Mouse (Mus musculus) neural tube, embryonic 10.5 days (tissue): ENCODE measurements around the gene Vmn1r86.
A peak's percentile ranks its signal among the peaks of the same experiment; 100 is the strongest.
"Not testable (repeated sequence)": the region's sequence is repeated elsewhere in the genome, so short reads cannot be mapped to it uniquely, and the experiment has no call there.

Experiments used
- DNase-seq: peaks from one replicate; pipeline ENCODE4 v3.0.0-alpha.2; 2017; ENCODE audit warnings: low spot score; ENCODE audit errors: extremely low spot score

Vmn1r86 gene

DNA sequence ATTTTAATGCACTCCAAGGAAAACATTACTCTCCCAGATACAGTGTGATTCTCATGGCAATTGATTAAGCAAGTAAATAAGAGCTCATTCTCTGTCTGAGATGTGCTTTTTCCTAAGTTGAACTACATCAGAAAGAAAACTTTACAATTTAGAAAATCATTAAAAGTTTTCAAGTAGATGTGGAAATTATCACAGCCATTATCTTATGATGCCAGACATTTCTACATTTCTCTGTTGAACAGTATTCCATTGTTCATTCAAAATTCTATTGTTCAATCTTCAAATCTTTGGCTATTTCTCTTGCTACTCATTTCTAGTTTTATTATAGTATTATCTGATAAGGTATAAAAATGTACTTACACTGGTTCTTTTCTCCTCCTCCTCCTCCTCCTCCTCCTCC lies at the start of gene Vmn1r86:
TSS of gene Vmn1r86 (minus strand) at position 101 of the 400 bp plus-strand sequence.
- no peak for DNase-seq

DNA sequence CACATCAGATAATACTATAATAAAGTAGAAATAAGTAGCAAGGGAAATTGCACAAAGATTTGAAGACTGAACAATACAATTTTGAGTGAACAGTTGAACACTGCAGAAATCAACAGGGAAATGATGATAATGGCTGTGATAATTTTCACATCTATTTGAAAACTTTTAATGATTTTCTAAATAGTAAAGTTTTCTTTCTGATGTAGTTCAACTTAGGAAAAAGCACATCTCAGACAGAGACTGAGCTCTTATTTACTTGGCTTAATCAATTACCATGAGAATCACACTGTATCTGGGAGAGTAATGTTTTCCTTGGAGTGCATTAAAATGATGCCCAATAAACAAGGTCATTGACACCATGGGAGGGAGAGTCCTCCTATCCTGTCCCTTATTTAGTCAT lies 39.6 kb upstream of the Vmn1r86 start, which contains the start of gene Vmn1r88:
TSS of gene Vmn1r88 (plus strand) at position 301 of the 400 bp plus-strand sequence.
- DNase-seq: no peak

DNA sequence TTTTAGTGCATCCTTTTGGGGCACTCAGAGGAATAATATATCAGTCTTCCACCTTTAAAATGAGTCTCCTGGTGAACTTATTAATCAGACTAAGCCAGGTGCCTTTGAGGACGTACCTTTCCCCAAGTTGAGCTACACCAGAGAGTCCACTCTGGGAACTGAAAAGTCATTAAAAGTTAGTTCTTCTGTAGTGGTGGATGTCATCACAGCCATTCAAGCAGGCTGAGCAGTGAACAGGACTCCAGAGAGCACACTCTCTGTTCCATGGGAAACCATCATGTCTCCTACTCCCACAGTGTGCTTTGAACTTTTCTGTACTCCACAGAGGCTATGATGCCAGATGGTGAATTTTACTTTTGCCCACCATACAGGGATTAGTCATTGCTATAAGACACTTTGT lies 20.3 kb upstream of the Vmn1r86 start, which contains the start of gene Vmn1r87:
TSS of gene Vmn1r87 (minus strand) at position 101 of the 400 bp plus-strand sequence.
- no peak for DNase-seq

DNA sequence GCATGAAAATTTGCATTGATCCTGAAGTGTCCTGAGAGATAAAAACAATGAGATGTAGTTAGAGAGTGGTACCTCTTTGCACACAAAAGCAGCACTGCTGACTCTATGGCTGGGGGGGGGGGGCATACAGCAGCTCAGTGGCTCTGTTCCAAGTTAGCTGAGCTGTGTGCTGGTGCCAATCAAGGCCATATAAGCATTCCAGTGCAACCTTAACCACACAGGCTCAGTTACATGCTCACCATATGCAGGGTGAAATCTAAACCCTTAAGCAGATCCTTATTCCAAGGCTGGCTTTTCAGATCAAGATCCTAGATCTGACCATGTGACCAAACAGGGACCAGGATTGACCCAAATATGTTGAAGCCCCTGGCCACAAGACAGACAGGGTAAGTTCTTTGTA lies 17.6 kb upstream of the Vmn1r86 start:
- DNase-seq: no peak

- no peak for DNase-seq
Observed at GRCm38 (mm10) chr7:13131856-13132255, 12.1 kb upstream of the Vmn1r86 start.

DNA sequence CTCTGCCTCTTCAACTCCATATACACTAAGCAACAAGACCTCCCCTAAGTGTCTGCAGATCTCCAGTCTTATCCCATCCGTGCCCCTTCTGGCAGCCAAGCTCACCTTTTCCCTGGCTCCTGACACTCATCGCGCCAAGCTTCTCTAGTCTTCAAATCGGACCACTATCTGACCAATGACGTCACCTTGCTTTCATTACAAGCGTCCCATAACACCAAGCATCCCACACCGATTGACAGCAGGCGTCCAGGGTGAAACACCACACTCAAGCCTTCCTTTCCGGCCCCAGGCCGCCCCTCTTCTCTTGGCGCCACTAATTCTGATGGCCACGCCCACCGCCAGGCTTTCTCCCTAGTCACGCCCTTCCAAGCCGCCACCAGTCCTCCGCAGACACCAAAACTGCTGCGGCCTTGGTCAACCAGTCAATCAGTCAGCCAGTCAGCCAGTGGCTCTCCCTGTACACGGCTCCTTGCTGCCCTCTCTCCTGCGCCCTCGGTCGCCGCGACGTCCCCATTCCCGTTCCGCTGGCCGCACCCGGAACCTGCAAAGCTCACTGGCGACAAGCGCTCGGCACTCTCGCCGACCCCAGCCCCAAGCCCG lies 3.9 kb upstream of the Vmn1r86 start:
- peak; percentile 12 for DNase-seq

DNA sequence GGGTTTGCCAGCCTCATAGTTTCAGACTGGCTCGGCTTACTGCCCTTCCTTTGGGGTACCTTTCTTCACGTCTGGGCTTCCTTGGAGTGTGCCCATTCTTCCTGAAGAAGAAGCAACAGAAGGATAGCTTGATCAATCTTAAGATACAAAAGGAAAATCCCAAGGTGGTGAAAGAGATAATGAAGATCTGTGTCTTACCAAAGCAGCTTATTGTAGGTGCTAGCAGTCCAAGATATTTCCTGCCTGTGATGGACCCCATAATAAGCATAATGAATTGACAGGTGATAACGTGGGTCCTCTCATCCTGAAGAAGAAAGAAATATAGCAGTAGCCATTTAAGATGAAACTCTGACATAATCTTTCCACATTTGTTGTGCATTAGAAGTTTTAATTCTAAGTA lies 24.6 kb downstream of the Vmn1r86 start, which contains the start of gene Vmn1r85:
TSS of gene Vmn1r85 (minus strand) at position 101 of the 400 bp plus-strand sequence.
- no peak for DNase-seq

DNA sequence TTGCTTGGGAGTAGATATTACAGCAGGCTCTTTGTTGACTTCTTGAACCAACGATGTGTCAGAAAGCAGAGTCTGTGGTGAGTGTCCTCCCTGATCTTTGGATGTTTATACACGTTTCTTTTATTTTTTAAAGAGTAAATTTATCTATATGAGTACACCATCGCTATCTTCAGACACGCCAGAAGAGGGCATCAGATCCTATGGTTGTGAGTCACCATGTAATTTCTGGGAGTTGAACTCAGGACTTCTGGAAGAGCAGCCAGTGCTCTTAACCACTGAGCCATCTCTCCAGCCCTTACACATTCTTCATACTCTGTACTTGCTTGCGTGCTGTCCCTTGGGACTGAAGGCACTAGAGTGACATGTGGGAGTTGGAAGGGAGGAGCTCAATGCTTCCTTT lies 47.4 kb downstream of the Vmn1r86 start:
- DNase-seq: no peak

GRCm38 (mm10) chr7:13063399-13063798 lies 56.3 kb downstream of the Vmn1r86 start:
- not testable (repeated sequence) for DNase-seq

GRCm38 (mm10) chr7:13059536-13059935 lies 60.2 kb downstream of the Vmn1r86 start:
- no peak for DNase-seq

- DNase-seq: no peak
Observed at GRCm38 (mm10) chr7:13056913-13057700, 62.6 kb downstream of the Vmn1r86 start.

DNA sequence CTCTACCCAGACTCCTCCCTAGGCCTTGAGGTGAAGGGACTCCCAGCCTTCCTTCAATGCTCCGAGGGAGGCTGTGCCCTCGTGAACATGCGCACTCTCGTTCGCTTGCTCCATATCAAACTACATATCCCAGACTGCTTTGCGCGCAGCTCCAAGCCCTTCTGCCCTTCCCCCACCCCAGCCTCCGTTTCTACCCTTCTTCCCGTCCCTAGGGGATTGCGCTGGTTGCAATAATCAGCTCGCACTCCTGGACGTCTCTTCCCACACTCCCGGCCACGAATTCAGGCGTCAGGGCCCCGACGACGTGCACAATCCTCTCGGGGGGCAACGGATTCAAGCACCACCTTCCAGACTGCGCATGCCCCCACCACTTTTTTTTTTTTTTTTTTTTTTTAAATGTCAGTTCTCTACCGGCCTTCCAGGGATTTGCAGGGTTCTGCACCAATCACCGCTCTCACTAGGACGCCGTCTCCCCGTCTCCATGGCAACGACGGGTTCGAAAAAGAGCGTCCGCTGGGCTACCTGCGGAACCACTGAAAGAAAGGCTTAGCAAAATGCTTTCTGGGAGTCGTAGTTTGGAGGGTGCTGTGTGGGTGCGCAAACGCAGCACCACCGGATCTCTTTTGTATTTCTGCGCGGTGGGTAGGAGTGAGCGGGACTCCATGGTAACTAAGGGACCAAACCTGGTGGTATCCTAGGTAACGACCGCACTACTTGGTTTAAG lies 65.3 kb downstream of the Vmn1r86 start, which contains the start of gene Mzf1:
TSS of gene Mzf1 (minus strand) at position 478 of the 724 bp plus-strand sequence.
- DNase-seq: peak; percentile 92

- no peak for DNase-seq
Observed at GRCm38 (mm10) chr7:13053961-13054286, 65.8 kb downstream of the Vmn1r86 start.

GRCm38 (mm10) chr7:13053501-13053900 lies 66.2 kb downstream of the Vmn1r86 start:
- DNase-seq: no peak

DNA sequence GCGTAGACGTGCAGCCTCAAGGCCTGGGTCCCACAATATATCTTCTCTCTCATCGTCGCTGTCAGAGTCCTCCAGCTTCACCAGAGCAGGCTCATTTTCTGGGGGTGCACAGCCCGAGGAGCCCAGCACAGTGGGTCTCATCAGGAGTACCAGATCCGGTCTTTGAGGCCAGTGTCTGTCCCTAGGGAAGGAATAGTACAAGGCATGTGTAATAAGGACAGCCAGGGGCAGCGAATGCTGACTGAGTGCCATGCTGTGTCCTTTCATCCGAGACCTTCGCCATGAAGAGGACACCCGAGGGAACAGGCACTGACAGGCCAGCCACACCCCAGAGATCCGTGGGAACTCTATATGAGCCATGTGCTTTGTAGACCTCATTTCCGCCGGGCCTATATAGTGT lies 66.7 kb downstream of the Vmn1r86 start:
- DNase-seq: no peak
